Mouse (Mus musculus) erythroblast, embryonic 14.5 days (primary cell): Measurements from ENCODE around the gene Srbd1.

Experiments used
- GATA1 ChIP-seq: IDR thresholded peaks from 2 replicates; pipeline ENCODE4 v1.6.1; 2012; ENCODE audit warnings: low read length, inconsistent platforms, mixed read lengths
- TAL1 ChIP-seq: IDR thresholded peaks from 3 replicates; pipeline ENCODE4 v1.6.1; 2012; ENCODE audit warnings: low read length, inconsistent platforms, mixed read lengths

DNA sequence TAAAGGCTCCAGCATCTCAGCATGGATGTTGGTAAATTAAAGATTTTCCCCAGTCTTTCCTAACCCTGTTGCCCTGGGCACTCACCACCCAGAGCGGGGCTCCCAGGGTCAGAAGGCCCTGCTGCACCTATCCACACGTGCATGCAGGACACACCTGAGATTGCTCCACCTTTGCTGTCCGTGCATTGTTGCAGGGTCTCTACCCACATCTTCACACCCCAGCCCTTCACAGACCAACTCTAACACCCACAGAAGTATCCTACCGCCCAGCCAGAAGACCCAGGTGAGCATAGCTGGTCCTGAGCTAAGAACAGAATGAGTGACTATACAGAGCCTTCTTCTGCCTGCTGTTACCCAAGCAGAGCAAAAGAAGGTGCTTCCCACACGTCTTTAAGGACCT lies 201.9 kb downstream of the Srbd1 start:
- TF ChIP-seq GATA1 (no peak), TAL1 (no peak)
